Mouse (Mus musculus): Measurements from ENCODE around the gene Foxp3. TPM values are rescaled to one million over a fixed set of nuclear protein-coding genes. Genes with fewer than 3 reads are reported as not detected.

Foxp3 gene
- polyA plus RNA-seq, 1 experiment from 2014 or later, result not detected

GRCm38 (mm10) chrX:7632560-7632959 lies 59.1 kb downstream of the Foxp3 start:
- no peaks in the 10 kb centered on the region for H3K36me3 ChIP-seq (replicated peaks; ENCODE audit: control insufficient read depth, insufficient read depth, low read depth, low read length)
- 90% methylated on average over 6 of the region's 6 CpGs for WGBS

GRCm38 (mm10) chrX:7635101-7635500 lies 61.7 kb downstream of the Foxp3 start:
- no peaks in the 10 kb centered on the region for H3K4me1 ChIP-seq (ENCODE audit: control insufficient read depth, insufficient read depth, low read length)
- no peaks in the 10 kb centered on the region for H3K36me3 ChIP-seq (replicated peaks; ENCODE audit: control insufficient read depth, insufficient read depth, low read depth, low read length)
- no peaks in the 10 kb centered on the region for H3K9me3 ChIP-seq (replicated peaks; ENCODE audit: control insufficient read depth, low read length)
- H3K27ac ChIP-seq (replicated peaks; ENCODE audit: low read depth, low read length), result no peak overlapping the region
- no peak overlapping the region for H3K9ac ChIP-seq (replicated peaks; ENCODE audit: low read length)
- no peak for ATAC-seq (replicated peaks; ENCODE audit: insufficient number of reproducible peaks, low FRiP score, low TSS enrichment, low read depth)
- 0 out of 2 replicates have a peak, but pooled peaks cover 2% of the 10 kb centered on the region for H3K27me3 ChIP-seq (ENCODE audit: control insufficient read depth, insufficient read depth, low read length)
- no peak overlapping the region for H3K4me3 ChIP-seq (ENCODE audit: low read depth, low read length)
- WGBS, result 69% methylated on average over 3 of the region's 3 CpGs
- no peak for DNase-seq (ENCODE audit: low spot score)
- H3K4me2 ChIP-seq (ENCODE audit: low read depth, low read length), result no peak overlapping the region

More at GRCm38 (mm10) chrX:7632560-7632959, 59.1 kb downstream of the Foxp3 start:
- no peak overlapping the region for H3K4me3 ChIP-seq (ENCODE audit: low read depth, low read length)
- H3K4me1 ChIP-seq (ENCODE audit: control insufficient read depth, insufficient read depth, low read length), result no peaks in the 10 kb centered on the region
- no peak for ATAC-seq (replicated peaks; ENCODE audit: insufficient number of reproducible peaks, low FRiP score, low TSS enrichment, low read depth)
- no peak overlapping the region for H3K27ac ChIP-seq (replicated peaks; ENCODE audit: low read depth, low read length)
- no peak for DNase-seq (ENCODE audit: low spot score)
- no peak overlapping the region for H3K4me2 ChIP-seq (ENCODE audit: low read depth, low read length)
- H3K9ac ChIP-seq (replicated peaks; ENCODE audit: low read length), result no peak overlapping the region
- H3K9me3 ChIP-seq (replicated peaks; ENCODE audit: control insufficient read depth, low read length), result no peaks in the 10 kb centered on the region
- no peaks in the 10 kb centered on the region for H3K27me3 ChIP-seq (ENCODE audit: control insufficient read depth, insufficient read depth, low read length)

- peak within 1 kb of the TSS; percentile 34 for H3K4me2 ChIP-seq (ENCODE audit: low read depth, low read length)
- ATAC-seq (replicated peaks; ENCODE audit: insufficient number of reproducible peaks, low FRiP score, low TSS enrichment, low read depth), result peak; percentile 73
- WGBS, result 14% methylated on average over 38 of the region's 42 CpGs
- H3K36me3 ChIP-seq (replicated peaks; ENCODE audit: control insufficient read depth, insufficient read depth, low read depth, low read length), result no peaks in the 10 kb centered on the region
- no peak within 1 kb of the TSS for H3K27ac ChIP-seq (replicated peaks; ENCODE audit: low read depth, low read length)
- peak within 1 kb of the TSS; percentile 24 for H3K4me3 ChIP-seq (ENCODE audit: low read depth, low read length)
- no peaks in the 10 kb centered on the region for H3K9me3 ChIP-seq (replicated peaks; ENCODE audit: control insufficient read depth, low read length)
- DNase-seq (ENCODE audit: low spot score), result peak; percentile 80
- H3K4me1 ChIP-seq (ENCODE audit: control insufficient read depth, insufficient read depth, low read length), result no peaks in the 10 kb centered on the region
- no peak within 1 kb of the TSS for H3K9ac ChIP-seq (replicated peaks; ENCODE audit: low read length)
- H3K27me3 ChIP-seq (ENCODE audit: control insufficient read depth, insufficient read depth, low read length), result 0 out of 2 replicates have a peak, but pooled peaks cover 2% of the 10 kb centered on the region
Measured at GRCm38 (mm10) chrX:7638401-7639091, 65.1 kb downstream of the Foxp3 start, which contains the start of gene Syp. Gene Syp, plus strand, starts transcription at chrX:7638471.

DNA sequence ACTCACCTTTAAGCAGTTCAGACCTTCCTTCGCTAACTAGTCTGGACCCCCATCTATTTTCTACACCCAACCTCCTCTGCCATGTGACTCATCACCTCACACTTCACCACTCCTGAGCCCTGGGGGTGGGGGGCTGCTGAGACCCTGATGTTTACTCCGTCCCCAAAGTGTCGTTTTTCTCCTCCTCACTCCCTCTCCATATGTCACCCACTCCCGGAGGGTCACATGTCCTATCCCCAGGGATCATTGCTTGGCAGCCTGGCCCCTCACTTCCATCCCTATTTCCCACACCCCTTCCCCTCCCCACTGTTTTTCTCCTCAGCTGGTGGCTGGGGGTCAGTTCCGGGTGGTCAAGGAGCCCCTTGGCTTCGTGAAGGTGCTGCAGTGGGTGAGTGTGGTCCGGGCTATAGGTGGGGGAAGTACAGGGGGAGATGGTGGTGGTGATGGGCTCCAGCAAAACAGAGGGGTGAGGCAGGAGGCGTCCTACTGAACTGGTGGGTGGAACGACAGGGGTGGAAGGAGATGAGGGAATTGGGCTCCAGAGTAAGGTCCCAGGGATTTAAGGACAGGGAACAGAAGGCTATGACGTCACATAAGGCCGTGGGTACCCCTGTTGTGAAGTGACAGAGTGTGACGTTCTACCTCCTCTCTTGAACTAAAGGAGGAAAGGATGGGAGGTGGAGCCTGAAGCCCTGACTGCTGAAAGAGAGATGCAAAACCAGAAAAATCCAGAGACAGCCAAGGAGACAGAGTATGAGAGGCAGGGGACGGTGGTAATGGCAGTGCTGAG lies 66.3 kb downstream of the Foxp3 start:
- Histone ChIP-seq H3K9me3 (replicated peaks; ENCODE audit: control insufficient read depth, low read length) (no peaks in the 10 kb centered on the region), H3K27ac (replicated peaks; ENCODE audit: low read depth, low read length) (no peak overlapping the region), H3K27me3 (ENCODE audit: control insufficient read depth, insufficient read depth, low read length) (0 out of 2 replicates have a peak, but pooled peaks cover 2% of the 10 kb centered on the region), H3K4me3 (ENCODE audit: low read depth, low read length) (no peak overlapping the region), H3K4me1 (ENCODE audit: control insufficient read depth, insufficient read depth, low read length) (no peaks in the 10 kb centered on the region), H3K4me2 (ENCODE audit: low read depth, low read length) (no peak overlapping the region), H3K36me3 (replicated peaks; ENCODE audit: control insufficient read depth, insufficient read depth, low read depth, low read length) (no peaks in the 10 kb centered on the region), H3K9ac (replicated peaks; ENCODE audit: low read length) (no peak overlapping the region)
- ATAC-seq (replicated peaks; ENCODE audit: insufficient number of reproducible peaks, low FRiP score, low TSS enrichment, low read depth) (no peak), DNase-seq (ENCODE audit: low spot score) (no peak)
- WGBS, result 23% methylated on average over 13 of the region's 13 CpGs

GRCm38 (mm10) chrX:7640785-7641184 lies 67.3 kb downstream of the Foxp3 start:
- no peak for ATAC-seq (replicated peaks; ENCODE audit: insufficient number of reproducible peaks, low FRiP score, low TSS enrichment, low read depth)
- Histone ChIP-seq H3K27ac (replicated peaks; ENCODE audit: low read depth, low read length) (no peak overlapping the region), H3K4me3 (ENCODE audit: low read depth, low read length) (no peak overlapping the region), H3K9me3 (replicated peaks; ENCODE audit: control insufficient read depth, low read length) (no peaks in the 10 kb centered on the region), H3K27me3 (ENCODE audit: control insufficient read depth, insufficient read depth, low read length) (0 out of 2 replicates have a peak, but pooled peaks cover 2% of the 10 kb centered on the region), H3K4me2 (ENCODE audit: low read depth, low read length) (no peak overlapping the region), H3K4me1 (ENCODE audit: control insufficient read depth, insufficient read depth, low read length) (no peaks in the 10 kb centered on the region), H3K36me3 (replicated peaks; ENCODE audit: control insufficient read depth, insufficient read depth, low read depth, low read length) (no peaks in the 10 kb centered on the region), H3K9ac (replicated peaks; ENCODE audit: low read length) (no peak overlapping the region)
- no peak for DNase-seq (ENCODE audit: low spot score)
- WGBS, result 36% methylated on average over 11 of the region's 12 CpGs

Other genes starting within 250 kb of the Foxp3 start
- gene Usp27x, start 197.8 kb upstream of the Foxp3 start, polyA plus RNA-seq (2014; fragmentation: Nextera tagmentation; extraction: Ambion mirVana), result 0.54 and 0.74 TPM in 2 replicates
- gene Ppp1r3f, start 639 bp downstream of the Foxp3 start, polyA plus RNA-seq (2014; fragmentation: Nextera tagmentation; extraction: Ambion mirVana), result 1.2 and 1.3 TPM in 2 replicates
- gene Ccdc22, start 31.9 kb downstream of the Foxp3 start, polyA plus RNA-seq (2014; fragmentation: Nextera tagmentation; extraction: Ambion mirVana), result 26.9 TPM in 2 replicates
- not detected in 2 replicates for gene Cacna1f, start 33.4 kb downstream of the Foxp3 start, polyA plus RNA-seq (2014; fragmentation: Nextera tagmentation; extraction: Ambion mirVana)
- gene Syp, start 64.8 kb downstream of the Foxp3 start, polyA plus RNA-seq (2014; fragmentation: Nextera tagmentation; extraction: Ambion mirVana), result 5.3 and 5.8 TPM in 2 replicates
- 2.6 and 2.9 TPM in 2 replicates for gene Prickle3, start 83.6 kb downstream of the Foxp3 start, polyA plus RNA-seq (2014; fragmentation: Nextera tagmentation; extraction: Ambion mirVana)
- 56.3 TPM in 2 replicates for gene Plp2, start 97.7 kb downstream of the Foxp3 start, polyA plus RNA-seq (2014; fragmentation: Nextera tagmentation; extraction: Ambion mirVana)
- gene Magix, start 107.6 kb downstream of the Foxp3 start, polyA plus RNA-seq (2014; fragmentation: Nextera tagmentation; extraction: Ambion mirVana), result 0.10 and 0.15 TPM in 2 replicates
- 42.2 and 44.2 TPM in 2 replicates for gene Gpkow, start 123.5 kb downstream of the Foxp3 start, polyA plus RNA-seq (2014; fragmentation: Nextera tagmentation; extraction: Ambion mirVana)
- 17.3 and 22.6 TPM in 2 replicates for gene Wdr45, start 140.7 kb downstream of the Foxp3 start, polyA plus RNA-seq (2014; fragmentation: Nextera tagmentation; extraction: Ambion mirVana)
- not detected in 2 replicates for gene Gm45208, start 148.6 kb downstream of the Foxp3 start, polyA plus RNA-seq (2014; fragmentation: Nextera tagmentation; extraction: Ambion mirVana)
- 85.4 and 88.7 TPM in 2 replicates for gene Praf2, start 154.8 kb downstream of the Foxp3 start, polyA plus RNA-seq (2014; fragmentation: Nextera tagmentation; extraction: Ambion mirVana)
- 14.5 and 20.2 TPM in 2 replicates for gene Ccdc120, start 177.3 kb downstream of the Foxp3 start, polyA plus RNA-seq (2014; fragmentation: Nextera tagmentation; extraction: Ambion mirVana)
- gene Tfe3, start 188.9 kb downstream of the Foxp3 start, polyA plus RNA-seq (2014; fragmentation: Nextera tagmentation; extraction: Ambion mirVana), result 16.2 and 16.5 TPM in 2 replicates
- gene Gripap1, start 216.1 kb downstream of the Foxp3 start, polyA plus RNA-seq (2014; fragmentation: Nextera tagmentation; extraction: Ambion mirVana), result 35.6 and 35.9 TPM in 2 replicates
- 0.86 and 1.2 TPM in 2 replicates for gene Kcnd1, start 248.6 kb downstream of the Foxp3 start, polyA plus RNA-seq (2014; fragmentation: Nextera tagmentation; extraction: Ambion mirVana)